Mouse (Mus musculus) adrenal gland, adult 8-10 months (tissue): ENCODE results near the gene Grik4. TPM values are rescaled to one million over a fixed set of nuclear protein-coding genes. Genes with fewer than 3 reads are reported as not detected.
"Not testable (repeated sequence)": the region's sequence is repeated elsewhere in the genome, so short reads cannot be mapped to it uniquely, and the experiment has no call there.

Experiments
- DNase-seq: peaks from one replicate; pipeline ENCODE4 v3.0.0; 2022
- total RNA-seq, 4 experiments: library from RNA; stranded (reverse); gene quantifications; 2 replicates each; pipeline ENCODE4 v1.2.4; 2022

Grik4 gene
- total RNA-seq, 4 experiments from 2014 or later: 2.1 to 3.1 (median 2.4) TPM

- no peak for DNase-seq
These were observed 147.0 kb downstream of the Grik4 start for GRCm38 (mm10) chr9:42797276-42797675.

GRCm38 (mm10) chr9:42795881-42796280 lies 148.4 kb downstream of the Grik4 start:
- DNase-seq: peak; percentile 8

GRCm38 (mm10) chr9:42794006-42794405 lies 150.3 kb downstream of the Grik4 start:
- no peak for DNase-seq

- DNase-seq: no peak
These were observed 150.7 kb downstream of the Grik4 start for GRCm38 (mm10) chr9:42793581-42793980.

GRCm38 (mm10) chr9:42792381-42792780 lies 151.9 kb downstream of the Grik4 start:
- no peak for DNase-seq

- DNase-seq: no peak
These were observed 152.5 kb downstream of the Grik4 start for GRCm38 (mm10) chr9:42791779-42792178.

GRCm38 (mm10) chr9:42791346-42791745 lies 152.9 kb downstream of the Grik4 start:
- no peak for DNase-seq

GRCm38 (mm10) chr9:42788471-42788870 lies 155.8 kb downstream of the Grik4 start:
- peak; percentile 20 for DNase-seq

GRCm38 (mm10) chr9:42786882-42787281 lies 157.4 kb downstream of the Grik4 start:
- no peak for DNase-seq

GRCm38 (mm10) chr9:42786286-42786685 lies 158.0 kb downstream of the Grik4 start:
- DNase-seq: no peak

GRCm38 (mm10) chr9:42785173-42785830 lies 159.0 kb downstream of the Grik4 start:
- no peak for DNase-seq

- no peak for DNase-seq
These were observed 160.9 kb downstream of the Grik4 start for GRCm38 (mm10) chr9:42783248-42783903.

- DNase-seq: not testable (repeated sequence)
These were observed 165.6 kb downstream of the Grik4 start for GRCm38 (mm10) chr9:42778471-42779263.

GRCm38 (mm10) chr9:42777913-42778312 lies 166.4 kb downstream of the Grik4 start:
- no peak for DNase-seq

GRCm38 (mm10) chr9:42776804-42777203 lies 167.5 kb downstream of the Grik4 start:
- no peak for DNase-seq

GRCm38 (mm10) chr9:42764823-42765560 lies 179.3 kb downstream of the Grik4 start:
- no peak for DNase-seq

- no peak for DNase-seq
These were observed 185.5 kb downstream of the Grik4 start for GRCm38 (mm10) chr9:42758682-42759205.

GRCm38 (mm10) chr9:42757012-42757640 lies 187.2 kb downstream of the Grik4 start:
- peak; percentile 8 for DNase-seq

GRCm38 (mm10) chr9:42754699-42755098 lies 189.6 kb downstream of the Grik4 start:
- DNase-seq: no peak

- peak; percentile 7 for DNase-seq
These were observed 193.1 kb downstream of the Grik4 start for GRCm38 (mm10) chr9:42751160-42751559.

- DNase-seq: no peak
These were observed 194.1 kb downstream of the Grik4 start for GRCm38 (mm10) chr9:42750176-42750575.

- DNase-seq: no peak
These were observed 198.3 kb downstream of the Grik4 start for GRCm38 (mm10) chr9:42745982-42746381.
